Mouse (Mus musculus) gastrocnemius, postnatal 25 days (tissue): ENCODE data around the gene Slc22a2. TPM values are rescaled to one million over a fixed set of nuclear protein-coding genes. Genes with fewer than 3 reads are reported as not detected.

Experiments used
- total RNA-seq, 2 experiments: library from RNA; stranded (reverse); gene quantifications; 1 replicate in 1 of 2; 2 replicates in 1 of 2; pipeline ENCODE4 v1.2.3; 2021

The Slc22a2 gene
- total RNA-seq, 2 experiments from 2014 or later: not detected

Other genes with a start within 250 kb of the Slc22a2 start
- gene Plg, start 205.5 kb upstream of the Slc22a2 start, total RNA-seq: not detected
- gene Slc22a3, start 76.4 kb upstream of the Slc22a2 start, total RNA-seq: 1 to 10 TPM; 2.2 TPM
- gene Slc22a1, start 91.7 kb downstream of the Slc22a2 start, total RNA-seq: not detected
- gene Igf2r, start 185.5 kb downstream of the Slc22a2 start, total RNA-seq: 10 to 100 TPM; 44.6 to 45.8 TPM